In the genomic region with DNA sequence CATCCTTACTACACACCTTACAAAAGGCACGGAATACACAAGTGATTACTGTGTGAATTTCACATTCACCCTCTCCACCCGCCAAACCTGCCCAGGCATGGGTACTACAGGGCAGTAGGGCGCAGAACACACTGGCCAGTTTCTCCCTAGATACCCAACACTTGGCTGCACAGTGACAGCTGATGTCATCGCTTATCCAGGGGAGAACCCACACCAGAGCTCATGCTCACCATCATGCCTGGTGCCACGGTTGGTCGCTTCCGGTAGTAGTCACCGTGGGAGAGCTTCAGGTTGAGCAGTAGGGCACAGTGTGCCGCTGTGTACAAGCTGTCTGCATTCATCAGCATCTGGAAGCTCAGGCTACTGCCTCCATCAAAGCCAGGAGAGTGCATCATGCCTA, we compare ENCODE assay signal across 25 mouse cellular contexts.
DNase-seq lines count a peak whose midpoint lies in the region; ATAC-seq and TF ChIP-seq lines count a peak whose summit lies in the region.
"Had no signal": no experiment of that assay in that cellular context is flagged by ENCODE, and none has a peak within 500 bp of the region (broad histone marks: within the 10 kb centered on the region; RNA-seq: fewer than 3 reads in every experiment).

No protein-coding gene starts in this region.

- no peaks in the 10 kb centered on the region for H3K9me3 ChIP-seq in hindbrain, embryonic 13.5 days
- no peaks in the 10 kb centered on the region for H3K9me3 ChIP-seq in hindbrain, embryonic 14.5 days (ENCODE audit: control insufficient read depth, low read length)
- H3K9me3 ChIP-seq in kidney, embryonic 16.5 days (ENCODE audit: low read length): no peaks in the 10 kb centered on the region
- H3K9me3 ChIP-seq: forebrain, embryonic 13.5 days; heart, embryonic 13.5 days; hindbrain, embryonic 15.5 days; limb, embryonic 13.5 days; liver, embryonic 12.5 days; midbrain, embryonic 13.5 days; neural tube, embryonic 12.5 days had no signal

- H3K27me3 ChIP-seq in hindbrain, embryonic 13.5 days: no peaks in the 10 kb centered on the region
- H3K27me3 ChIP-seq in hindbrain, embryonic 14.5 days (ENCODE audit: control insufficient read depth, insufficient read depth, low read length): no peaks in the 10 kb centered on the region
- no peaks in the 10 kb centered on the region for H3K27me3 ChIP-seq in kidney, embryonic 16.5 days (ENCODE audit: insufficient read depth, low read length)
- no peaks in the 10 kb centered on the region for H3K27me3 ChIP-seq in Patski
- H3K27me3 ChIP-seq: forebrain, embryonic 13.5 days; heart, embryonic 13.5 days; hindbrain, embryonic 15.5 days; limb, embryonic 13.5 days; liver, embryonic 12.5 days; midbrain, embryonic 13.5 days; neural tube, embryonic 12.5 days had no signal

- in situ Hi-C loops in Patski (cut with MboI; ENCODE audit: low pct_unique_long_range_greater_than_20kb): no loop called here

- ATAC-seq in cerebellum, adult (ENCODE audit: insufficient number of reproducible peaks, low FRiP score, low TSS enrichment): 0 out of 2 replicates have a peak, but pooled peaks have one; percentile 24
- peak; percentile 21; the same call in 1 of the 2 replicates for ATAC-seq in hindbrain, embryonic 13.5 days (ENCODE audit: low FRiP score)
- no peak for ATAC-seq in hindbrain, embryonic 14.5 days (ENCODE audit: low FRiP score)
- ATAC-seq in kidney, embryonic 16.5 days (ENCODE audit: low FRiP score, low TSS enrichment): peak; percentile 80
- peak; percentile 74 for ATAC-seq in Patski
- ATAC-seq: forebrain, embryonic 13.5 days; intestine, embryonic 16.5 days; liver, embryonic 12.5 days; midbrain, embryonic 13.5 days had no signal

- no peak for DNase-seq in cerebellum, adult 9-10 months
- no peak for DNase-seq in hindbrain, embryonic 14.5 days (ENCODE audit: low spot score)
- DNase-seq in kidney, postnatal 14 days: no peak
- peak; percentile 34 for DNase-seq in Patski (ENCODE audit: low read depth, low spot score)
- DNase-seq in Muller cell, postnatal 12 days (ENCODE audit: inconsistent ontology term): no peak
- DNase-seq: adrenal gland, postnatal 14 days; heart, adult 18-20 months; heart, postnatal 14 days; layer of hippocampus, postnatal 36 days; lung, adult 18-20 months; lung, postnatal 10 days; right cerebral cortex, adult 18-20 months; right cerebral cortex, postnatal 4 days; thymus, postnatal 14 days had no signal

- no peak overlapping the region for H3K27ac ChIP-seq in hindbrain, embryonic 13.5 days
- no peak overlapping the region for H3K27ac ChIP-seq in hindbrain, embryonic 14.5 days
- no peak overlapping the region for H3K27ac ChIP-seq in kidney, embryonic 16.5 days (ENCODE audit: low read length)
- H3K27ac ChIP-seq: forebrain, embryonic 13.5 days; heart, embryonic 13.5 days; hindbrain, embryonic 15.5 days; limb, embryonic 13.5 days; liver, embryonic 12.5 days; midbrain, embryonic 13.5 days; neural tube, embryonic 12.5 days had no signal

- no peaks in the 10 kb centered on the region for H3K4me1 ChIP-seq in hindbrain, embryonic 13.5 days (replicated peaks)
- no peaks in the 10 kb centered on the region for H3K4me1 ChIP-seq in hindbrain, embryonic 14.5 days (replicated peaks; ENCODE audit: control insufficient read depth, insufficient read depth, low read length)
- H3K4me1 ChIP-seq in kidney, embryonic 16.5 days (ENCODE audit: insufficient read depth, low read length): no peaks in the 10 kb centered on the region
- H3K4me1 ChIP-seq: forebrain, embryonic 13.5 days; heart, embryonic 13.5 days; hindbrain, embryonic 15.5 days; limb, embryonic 13.5 days; liver, embryonic 12.5 days; midbrain, embryonic 13.5 days; neural tube, embryonic 12.5 days had no signal

- TF ChIP-seq CTCF in Patski (IDR thresholded peaks at IDR 0.05): no peak

- no peak overlapping the region for H3K4me2 ChIP-seq in hindbrain, embryonic 13.5 days
- no peak overlapping the region for H3K4me2 ChIP-seq in hindbrain, embryonic 14.5 days (replicated peaks)
- H3K4me2 ChIP-seq in kidney, embryonic 16.5 days (replicated peaks; ENCODE audit: low read depth, low read length): no peak overlapping the region
- H3K4me2 ChIP-seq: forebrain, embryonic 13.5 days; heart, embryonic 13.5 days; hindbrain, embryonic 15.5 days; limb, embryonic 13.5 days; liver, embryonic 12.5 days; midbrain, embryonic 13.5 days; neural tube, embryonic 12.5 days had no signal

- H3K36me3 ChIP-seq in hindbrain, embryonic 13.5 days: peaks cover 14% of the 10 kb centered on the region; the same call in 1 of the 2 replicates
- 0 out of 2 replicates have a peak, but pooled peaks cover 1% of the 10 kb centered on the region for H3K36me3 ChIP-seq in hindbrain, embryonic 14.5 days (replicated peaks; ENCODE audit: control insufficient read depth, insufficient read depth)
- H3K36me3 ChIP-seq in kidney, embryonic 16.5 days (ENCODE audit: insufficient read depth, low read length): no peaks in the 10 kb centered on the region
- H3K36me3 ChIP-seq: heart, embryonic 13.5 days; hindbrain, embryonic 15.5 days; limb, embryonic 13.5 days; liver, embryonic 12.5 days; neural tube, embryonic 12.5 days had no signal

- CTCF ChIA-PET in Patski (lab: Charles Lee): interaction anchor here (1.2 to 1.4 kb wide), 3 partner anchors 12 to 33 kb away, joined by 3 to 4 read pairs (median 3); no protein-coding TSS in a partner anchor

- POLR2A ChIA-PET in Patski (lab: Charles Lee): interaction anchor here (1.0 kb wide), 1 partner anchor 9 kb away, joined by 4 read pairs; no protein-coding TSS in a partner anchor

- no peak overlapping the region for H3K4me3 ChIP-seq in hindbrain, embryonic 13.5 days
- no peak overlapping the region for H3K4me3 ChIP-seq in hindbrain, embryonic 14.5 days (replicated peaks; ENCODE audit: low read length)
- H3K4me3 ChIP-seq in kidney, embryonic 16.5 days (ENCODE audit: low read length): no peak overlapping the region
- H3K4me3 ChIP-seq: forebrain, embryonic 13.5 days; heart, embryonic 13.5 days; hindbrain, embryonic 15.5 days; limb, embryonic 13.5 days; liver, embryonic 12.5 days; midbrain, embryonic 13.5 days; neural tube, embryonic 12.5 days had no signal

- 93% methylated on average over 9 of the region's 9 CpGs for WGBS in hindbrain, embryonic 13.5 days
- WGBS in hindbrain, embryonic 14.5 days: 90% methylated on average over 9 of the region's 9 CpGs
- 79% methylated on average over 9 of the region's 9 CpGs for WGBS in kidney, embryonic 16.5 days

- H3K9ac ChIP-seq in hindbrain, embryonic 13.5 days: no peak overlapping the region
- no peak overlapping the region for H3K9ac ChIP-seq in hindbrain, embryonic 14.5 days
- no peak overlapping the region for H3K9ac ChIP-seq in kidney, embryonic 16.5 days (replicated peaks; ENCODE audit: low read length)
- H3K9ac ChIP-seq: forebrain, embryonic 13.5 days; heart, embryonic 13.5 days; hindbrain, embryonic 15.5 days; limb, embryonic 13.5 days; liver, embryonic 12.5 days; midbrain, embryonic 13.5 days; neural tube, embryonic 12.5 days had no signal
